Mouse (Mus musculus): Measurements from ENCODE around the gene 1700029J07Rik.

DNA sequence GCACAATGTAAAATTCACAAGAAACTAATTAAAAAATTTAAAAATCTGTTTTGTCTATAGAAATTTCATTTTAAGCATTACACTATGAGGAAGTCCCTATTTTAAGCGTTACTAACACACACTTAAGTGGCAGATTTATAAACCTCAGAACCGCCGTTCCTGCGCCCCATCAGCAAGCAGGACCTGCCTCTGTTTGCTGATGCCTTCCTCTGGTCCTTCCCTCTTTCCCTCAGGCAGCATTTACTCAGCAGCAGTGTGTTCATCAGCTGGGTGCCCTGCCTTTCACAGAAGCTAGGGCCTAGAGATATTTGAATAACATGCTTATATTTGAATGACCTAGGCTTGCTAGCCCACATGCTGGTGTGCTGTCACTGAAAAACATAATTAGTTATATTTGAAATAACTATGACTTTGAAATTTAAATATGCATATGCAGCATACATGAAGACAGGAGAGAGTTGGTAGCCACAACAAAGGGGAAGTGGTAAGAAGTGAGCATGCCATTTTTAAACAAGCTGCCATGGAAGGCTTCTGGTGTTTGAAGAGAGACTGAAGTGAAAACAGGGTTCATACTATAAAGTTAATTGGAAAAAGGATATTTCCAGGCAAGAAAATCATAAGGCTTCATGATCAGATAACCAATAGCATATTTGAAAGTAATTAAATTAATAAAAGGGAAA lies 15.7 kb upstream of the 1700029J07Rik start:
- TF ChIP-seq ETS1 (conservative IDR thresholded peaks at IDR 0.05; ENCODE audit: low read depth, low read length), result 0 out of 2 replicates have a peak, but pooled peaks have one; percentile 19
- TF ChIP-seq CTCF (conservative IDR thresholded peaks at IDR 0.05 in 1 of 2, IDR thresholded peaks at IDR 0.05 in 1 of 2; ENCODE audit: low read depth in 2 of 2, low read length in 2 of 2), result no peak
- no peak for TF ChIP-seq E2F4 (IDR thresholded peaks at IDR 0.05; ENCODE audit: insufficient replicate concordance, low read depth, low read length)
- no peak for TF ChIP-seq PAX5 (IDR thresholded peaks at IDR 0.05; ENCODE audit: low read length)
- TF ChIP-seq ZMIZ1 (IDR thresholded peaks at IDR 0.05; ENCODE audit: low read depth, low read length), result no peak
- no peak for TF ChIP-seq ZC3H11A (IDR thresholded peaks at IDR 0.05; ENCODE audit: low read depth, low read length)
- peak; percentile 55; the same call in 1 of the 2 replicates for TF ChIP-seq EP300 (IDR thresholded peaks at IDR 0.05; ENCODE audit: low read length)
- no peak for TF ChIP-seq SMC3 (IDR thresholded peaks at IDR 0.05; ENCODE audit: low read depth, low read length)
- no peak for TF ChIP-seq RCOR1 (conservative IDR thresholded peaks at IDR 0.05; ENCODE audit: low read depth, low read length)
